Mouse (Mus musculus) embryo, embryonic 10.5 days (tissue): Measurements from ENCODE around the gene Arhgap15.
A peak's percentile ranks its signal among the peaks of the same experiment; 100 is the strongest.

ENCODE experiments used
- DNase-seq: peaks from one replicate; pipeline ENCODE4 v3.0.0-alpha.2; 2015; ENCODE audit warnings: low spot score

Arhgap15 gene

GRCm38 (mm10) chr2:44304971-44305808, 556.6 kb downstream of the Arhgap15 start:
- peak; percentile 26 for DNase-seq

GRCm38 (mm10) chr2:44306137-44306536, 557.5 kb downstream of the Arhgap15 start:
- DNase-seq = peak; percentile 43

GRCm38 (mm10) chr2:44309124-44309523, 560.5 kb downstream of the Arhgap15 start:
- no peak for DNase-seq

GRCm38 (mm10) chr2:44309556-44309955, 560.9 kb downstream of the Arhgap15 start:
- no peak for DNase-seq

- no peak for DNase-seq
Observed at GRCm38 (mm10) chr2:44310095-44310748, 561.6 kb downstream of the Arhgap15 start.

GRCm38 (mm10) chr2:44311216-44311615, 562.6 kb downstream of the Arhgap15 start:
- peak; percentile 40 for DNase-seq

- DNase-seq = no peak
Observed at GRCm38 (mm10) chr2:44313573-44313972, 564.9 kb downstream of the Arhgap15 start.

- DNase-seq = no peak
Observed at GRCm38 (mm10) chr2:44318436-44318835, 569.8 kb downstream of the Arhgap15 start.

- DNase-seq = no peak
Observed at GRCm38 (mm10) chr2:44319479-44319878, 570.9 kb downstream of the Arhgap15 start.

GRCm38 (mm10) chr2:44323813-44324212, 575.2 kb downstream of the Arhgap15 start:
- DNase-seq = no peak

- no peak for DNase-seq
Observed at GRCm38 (mm10) chr2:44333295-44333694, 584.7 kb downstream of the Arhgap15 start.

- DNase-seq = no peak
Observed at GRCm38 (mm10) chr2:44334006-44334405, 585.4 kb downstream of the Arhgap15 start.

- no peak for DNase-seq
Observed at GRCm38 (mm10) chr2:44334517-44334916, 585.9 kb downstream of the Arhgap15 start.

GRCm38 (mm10) chr2:44336720-44337354, 588.2 kb downstream of the Arhgap15 start:
- no peak for DNase-seq

GRCm38 (mm10) chr2:44338467-44338866, 589.8 kb downstream of the Arhgap15 start:
- no peak for DNase-seq

GRCm38 (mm10) chr2:44341091-44341571, 592.5 kb downstream of the Arhgap15 start:
- DNase-seq = no peak

GRCm38 (mm10) chr2:44344861-44345260, 596.2 kb downstream of the Arhgap15 start:
- DNase-seq = no peak

- DNase-seq = no peak
Observed at GRCm38 (mm10) chr2:44345325-44345945, 596.8 kb downstream of the Arhgap15 start.

GRCm38 (mm10) chr2:44346184-44346583, 597.6 kb downstream of the Arhgap15 start:
- DNase-seq = no peak

- DNase-seq = peak; percentile 17
Observed at GRCm38 (mm10) chr2:44347781-44348180, 599.2 kb downstream of the Arhgap15 start.

GRCm38 (mm10) chr2:44349101-44349500, 600.5 kb downstream of the Arhgap15 start:
- DNase-seq = no peak

- DNase-seq = no peak
Observed at GRCm38 (mm10) chr2:44352885-44353284, 604.3 kb downstream of the Arhgap15 start.
